Mouse (Mus musculus): ENCODE measurements around the gene Scp2. TPM values are rescaled to one million over a fixed set of nuclear protein-coding genes. Genes with fewer than 3 reads are reported as not detected.

Gene Scp2
- total and polyA plus RNA-seq, 3 experiments = 56.2 to 260 (median 106) TPM

DNA sequence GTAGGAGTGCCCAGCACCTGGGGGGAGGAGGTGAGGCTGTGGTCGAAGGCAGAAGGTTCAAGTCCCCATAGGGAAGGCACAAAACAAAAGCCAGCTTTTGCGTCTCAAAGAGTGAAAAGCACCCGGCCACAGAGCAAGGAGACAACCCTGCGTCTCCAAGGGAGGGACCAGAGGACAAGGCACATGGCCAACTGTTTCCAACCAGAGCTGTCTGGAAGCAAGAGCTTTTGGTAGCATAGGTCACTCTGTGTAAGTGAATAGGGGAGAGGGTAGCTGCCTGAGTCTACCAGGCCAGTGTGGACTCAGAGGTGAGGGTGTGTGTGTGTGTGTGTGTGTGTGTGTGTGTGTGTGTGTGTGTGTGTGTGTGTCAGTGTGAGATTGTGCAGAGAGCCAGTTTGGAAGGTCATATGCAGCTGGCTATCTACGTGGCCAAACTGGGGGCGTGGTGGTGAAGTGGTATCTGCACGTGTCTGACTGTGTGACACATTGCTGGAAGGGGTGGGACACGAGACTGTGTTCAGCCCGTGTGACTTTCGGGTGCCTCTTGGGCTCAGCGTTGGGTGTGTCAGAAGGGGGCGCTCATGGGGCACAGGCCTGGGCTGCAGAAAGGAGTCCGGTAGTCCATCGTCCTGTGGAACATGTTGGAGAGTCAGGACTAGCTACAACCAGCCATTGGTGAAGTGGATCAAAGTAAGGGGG is 129.6 kb downstream of the Scp2 start:
- DNase-seq (ENCODE audit: low spot score) = no peak
- TF ChIP-seq TAL1 (conservative IDR thresholded peaks at IDR 0.05; ENCODE audit: low read depth, low read length) (no peak), GATA1 (IDR thresholded peaks at IDR 0.05; ENCODE audit: borderline replicate concordance, low read length) (no peak), POLR2AphosphoS5 (IDR thresholded peaks at IDR 0.05; ENCODE audit: insufficient replicate concordance, low read depth, low read length) (no peak), GATA2 (IDR thresholded peaks at IDR 0.05; ENCODE audit: borderline replicate concordance, low read depth, low read length) (no peak), CTCF (IDR thresholded peaks at IDR 0.05; ENCODE audit: low read depth, low read length) (no peak)
- peaks cover 6% of the 10 kb centered on the region; the same call in 1 of the 2 replicates for H3K27me3 ChIP-seq (ENCODE audit: insufficient read depth, low read length)
- H3K4me3 ChIP-seq (ENCODE audit: low read depth, low read length) = no peak overlapping the region
- no peaks in the 10 kb centered on the region for H3K36me3 ChIP-seq (replicated peaks)
- H3K4me1 ChIP-seq (ENCODE audit: insufficient read depth, low read depth, low read length) = no peaks in the 10 kb centered on the region; the same call in 1 of the 2 replicates
- no peak for ATAC-seq (ENCODE audit: extremely low read depth, insufficient number of reproducible peaks, low FRiP score, poor library complexity, severe bottlenecking)
- H3K9me3 ChIP-seq (replicated peaks) = no peaks in the 10 kb centered on the region

DNA sequence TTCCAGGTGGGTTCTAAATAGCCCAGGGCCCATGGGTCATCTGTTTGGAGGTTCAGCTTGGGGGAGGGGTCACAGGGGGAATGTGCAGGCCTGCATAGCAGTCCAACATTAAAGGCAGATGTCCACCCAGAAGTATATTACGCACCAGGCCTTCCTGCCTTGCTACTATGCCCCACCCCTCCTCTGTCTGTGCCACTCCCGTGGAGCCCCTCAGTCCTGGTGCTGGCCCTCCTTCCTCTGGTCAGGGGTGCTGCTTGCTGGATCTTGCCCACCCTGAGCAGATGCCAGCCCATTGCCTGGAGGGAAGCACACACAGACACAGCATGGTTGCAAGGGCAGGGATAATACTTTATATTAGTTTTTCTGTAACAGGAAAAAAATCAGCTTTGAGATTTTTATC is 130.3 kb downstream of the Scp2 start:
- Histone ChIP-seq H3K4me3 (ENCODE audit: low read depth, low read length) (no peak overlapping the region), H3K36me3 (replicated peaks) (no peaks in the 10 kb centered on the region), H3K27me3 (ENCODE audit: insufficient read depth, low read length) (peaks cover 6% of the 10 kb centered on the region; the same call in 1 of the 2 replicates), H3K9me3 (replicated peaks) (no peaks in the 10 kb centered on the region), H3K4me1 (ENCODE audit: insufficient read depth, low read depth, low read length) (no peaks in the 10 kb centered on the region; the same call in 1 of the 2 replicates)
- TF ChIP-seq TAL1 (conservative IDR thresholded peaks at IDR 0.05; ENCODE audit: low read depth, low read length) (no peak), CTCF (IDR thresholded peaks at IDR 0.05; ENCODE audit: low read depth, low read length) (no peak), GATA1 (IDR thresholded peaks at IDR 0.05; ENCODE audit: borderline replicate concordance, low read length) (no peak), GATA2 (IDR thresholded peaks at IDR 0.05; ENCODE audit: borderline replicate concordance, low read depth, low read length) (no peak), POLR2AphosphoS5 (IDR thresholded peaks at IDR 0.05; ENCODE audit: insufficient replicate concordance, low read depth, low read length) (no peak)
- DNase-seq (ENCODE audit: low spot score) (no peak), ATAC-seq (ENCODE audit: extremely low read depth, insufficient number of reproducible peaks, low FRiP score, poor library complexity, severe bottlenecking) (no peak)

DNA sequence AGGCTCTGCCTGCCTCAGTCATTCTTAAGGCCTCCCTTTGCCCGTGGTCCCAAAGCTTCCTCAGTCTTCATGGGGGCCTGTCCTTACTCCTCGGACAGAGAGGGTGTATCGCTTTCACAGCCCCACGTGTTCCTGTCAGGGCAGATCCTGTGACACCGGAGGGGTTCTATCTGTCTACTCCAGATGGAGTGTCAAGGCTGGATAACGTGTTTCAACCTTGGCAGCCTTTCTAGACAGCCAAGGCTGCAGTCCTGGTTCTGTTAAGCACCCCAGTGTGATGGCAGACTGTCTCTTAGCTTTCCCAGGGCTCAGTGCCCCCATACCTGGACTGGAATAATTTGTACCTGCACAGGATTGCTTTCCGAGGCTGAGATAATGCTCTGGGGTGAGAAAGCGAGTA is 136.3 kb downstream of the Scp2 start:
- H3K4me1 ChIP-seq (ENCODE audit: insufficient read depth, low read depth, low read length) = no peaks in the 10 kb centered on the region
- no peaks in the 10 kb centered on the region for H3K9me3 ChIP-seq (replicated peaks)
- peaks cover 25% of the 10 kb centered on the region for H3K27me3 ChIP-seq (ENCODE audit: insufficient read depth, low read length)
- no peak for DNase-seq (ENCODE audit: low spot score)
- TF ChIP-seq TAL1 (conservative IDR thresholded peaks at IDR 0.05; ENCODE audit: low read depth, low read length) = no peak
- no peak for TF ChIP-seq CTCF (IDR thresholded peaks at IDR 0.05; ENCODE audit: low read depth, low read length)
- no peak for TF ChIP-seq POLR2AphosphoS5 (IDR thresholded peaks at IDR 0.05; ENCODE audit: insufficient replicate concordance, low read depth, low read length)
- TF ChIP-seq GATA2 (IDR thresholded peaks at IDR 0.05; ENCODE audit: borderline replicate concordance, low read depth, low read length) = no peak
- TF ChIP-seq GATA1 (IDR thresholded peaks at IDR 0.05; ENCODE audit: borderline replicate concordance, low read length) = no peak
- no peak overlapping the region for H3K4me3 ChIP-seq (ENCODE audit: low read depth, low read length)
- H3K36me3 ChIP-seq (replicated peaks) = no peaks in the 10 kb centered on the region
- no peak for ATAC-seq (ENCODE audit: extremely low read depth, insufficient number of reproducible peaks, low FRiP score, poor library complexity, severe bottlenecking)

DNA sequence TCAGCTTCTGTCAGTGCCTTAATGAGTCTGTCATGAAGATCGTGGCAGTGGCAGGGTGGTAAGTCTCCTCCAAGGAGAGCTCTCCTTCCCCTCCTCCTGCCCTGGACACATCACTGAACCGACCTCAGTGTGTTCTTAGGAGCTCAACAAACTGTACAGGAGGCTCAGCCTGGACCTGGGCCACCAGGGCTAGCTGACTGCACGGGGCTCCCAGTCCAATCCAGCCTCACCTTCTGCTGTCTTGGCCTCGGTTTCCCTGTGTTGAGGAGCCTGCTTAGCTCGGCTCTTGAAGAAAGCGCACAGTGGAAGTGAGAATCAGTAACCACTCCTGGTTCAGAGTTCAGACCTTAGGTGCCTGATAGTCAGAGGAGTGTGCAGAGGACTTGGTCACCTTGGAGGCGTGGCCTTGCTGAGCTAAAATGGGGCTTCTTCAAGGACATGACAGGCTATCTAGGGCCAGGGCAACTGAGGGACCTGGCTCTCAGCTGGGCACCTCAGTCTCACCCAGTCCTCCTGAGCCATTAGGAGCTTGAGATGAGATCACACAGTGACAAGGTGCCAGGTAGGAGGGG is 137.2 kb downstream of the Scp2 start:
- no peak for TF ChIP-seq CTCF (IDR thresholded peaks at IDR 0.05; ENCODE audit: low read depth, low read length)
- no peak for TF ChIP-seq GATA1 (IDR thresholded peaks at IDR 0.05; ENCODE audit: borderline replicate concordance, low read length)
- TF ChIP-seq POLR2AphosphoS5 (IDR thresholded peaks at IDR 0.05; ENCODE audit: insufficient replicate concordance, low read depth, low read length) = no peak
- TF ChIP-seq GATA2 (IDR thresholded peaks at IDR 0.05; ENCODE audit: borderline replicate concordance, low read depth, low read length) = no peak
- no peak for TF ChIP-seq TAL1 (conservative IDR thresholded peaks at IDR 0.05; ENCODE audit: low read depth, low read length)
- H3K36me3 ChIP-seq (replicated peaks) = no peaks in the 10 kb centered on the region
- H3K4me3 ChIP-seq (ENCODE audit: low read depth, low read length) = no peak overlapping the region
- no peak for DNase-seq (ENCODE audit: low spot score)
- H3K27me3 ChIP-seq (ENCODE audit: insufficient read depth, low read length) = peaks cover 25% of the 10 kb centered on the region
- H3K4me1 ChIP-seq (ENCODE audit: insufficient read depth, low read depth, low read length) = no peaks in the 10 kb centered on the region
- H3K9me3 ChIP-seq (replicated peaks) = no peaks in the 10 kb centered on the region
- ATAC-seq (ENCODE audit: extremely low read depth, insufficient number of reproducible peaks, low FRiP score, poor library complexity, severe bottlenecking) = no peak

DNA sequence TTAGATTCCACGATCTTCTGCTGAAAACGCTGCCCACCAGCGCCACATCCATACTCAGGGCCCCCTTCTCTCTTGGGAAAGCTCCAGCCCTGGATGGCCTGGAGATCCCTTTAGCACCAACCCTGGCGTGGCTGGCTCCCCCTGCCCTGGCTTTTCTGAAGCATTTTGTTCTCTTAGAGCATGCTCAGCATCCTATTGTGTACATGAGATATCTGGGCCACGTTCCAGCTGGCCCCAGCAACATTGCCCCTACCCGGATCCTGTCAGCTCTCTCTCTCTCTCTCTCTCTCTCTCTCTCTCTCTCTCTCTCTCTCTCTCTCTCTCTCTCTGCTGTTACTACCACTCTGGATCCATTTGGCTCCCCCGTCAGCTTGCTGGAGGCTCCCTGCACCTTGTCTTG is 139.5 kb downstream of the Scp2 start:
- ATAC-seq (ENCODE audit: extremely low read depth, insufficient number of reproducible peaks, low FRiP score, poor library complexity, severe bottlenecking) = no peak
- Histone ChIP-seq H3K36me3 (replicated peaks) (no peaks in the 10 kb centered on the region), H3K4me1 (ENCODE audit: insufficient read depth, low read depth, low read length) (0 out of 2 replicates have a peak, but pooled peaks cover 2% of the 10 kb centered on the region), H3K27me3 (ENCODE audit: insufficient read depth, low read length) (peaks cover 29% of the 10 kb centered on the region), H3K9me3 (replicated peaks) (no peaks in the 10 kb centered on the region), H3K4me3 (ENCODE audit: low read depth, low read length) (no peak overlapping the region)
- TF ChIP-seq CTCF (IDR thresholded peaks at IDR 0.05; ENCODE audit: low read depth, low read length) (no peak), GATA1 (IDR thresholded peaks at IDR 0.05; ENCODE audit: borderline replicate concordance, low read length) (no peak), TAL1 (conservative IDR thresholded peaks at IDR 0.05; ENCODE audit: low read depth, low read length) (no peak), GATA2 (IDR thresholded peaks at IDR 0.05; ENCODE audit: borderline replicate concordance, low read depth, low read length) (no peak), POLR2AphosphoS5 (IDR thresholded peaks at IDR 0.05; ENCODE audit: insufficient replicate concordance, low read depth, low read length) (no peak)
- no peak for DNase-seq (ENCODE audit: low spot score)

DNA sequence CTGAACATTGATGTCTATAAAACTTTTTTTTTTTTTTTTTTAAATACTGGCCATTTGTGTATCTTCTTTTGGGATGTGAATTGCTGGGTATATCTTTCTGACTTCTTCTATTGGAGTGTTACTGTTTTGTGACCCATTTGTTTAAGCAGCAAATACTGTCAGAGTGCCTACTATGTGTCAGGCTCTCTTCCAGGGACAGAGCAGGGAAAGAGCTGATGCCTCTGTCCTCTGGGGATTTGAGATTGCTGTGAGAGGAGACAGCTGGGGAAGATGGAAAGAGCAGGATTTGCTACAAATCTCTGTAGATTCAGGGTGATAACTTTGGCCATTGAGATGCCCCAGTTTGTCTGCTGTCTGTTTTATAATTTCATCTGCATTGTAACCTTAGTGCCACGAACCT is 145.4 kb downstream of the Scp2 start:
- no peak for ATAC-seq (ENCODE audit: extremely low read depth, insufficient number of reproducible peaks, low FRiP score, poor library complexity, severe bottlenecking)
- H3K27me3 ChIP-seq (ENCODE audit: insufficient read depth, low read length) = peaks cover 31% of the 10 kb centered on the region
- H3K9me3 ChIP-seq (replicated peaks) = no peaks in the 10 kb centered on the region
- H3K4me3 ChIP-seq (ENCODE audit: low read depth, low read length) = no peak overlapping the region
- H3K4me1 ChIP-seq (ENCODE audit: insufficient read depth, low read depth, low read length) = 0 out of 2 replicates have a peak, but pooled peaks cover 2% of the 10 kb centered on the region
- no peak for DNase-seq (ENCODE audit: low spot score)
- no peak for TF ChIP-seq GATA1 (IDR thresholded peaks at IDR 0.05; ENCODE audit: borderline replicate concordance, low read length)
- H3K36me3 ChIP-seq (replicated peaks) = no peaks in the 10 kb centered on the region

Data from G1E (cell line).